Mouse (Mus musculus) cerebellum, adult 18-20 months (tissue): ENCODE measurements around the gene Pmf1.

ENCODE experiments used
- DNase-seq, 2 experiments: peaks; one replicate each; pipeline ENCODE4 v3.0.0; 2021

The Pmf1 gene

DNA sequence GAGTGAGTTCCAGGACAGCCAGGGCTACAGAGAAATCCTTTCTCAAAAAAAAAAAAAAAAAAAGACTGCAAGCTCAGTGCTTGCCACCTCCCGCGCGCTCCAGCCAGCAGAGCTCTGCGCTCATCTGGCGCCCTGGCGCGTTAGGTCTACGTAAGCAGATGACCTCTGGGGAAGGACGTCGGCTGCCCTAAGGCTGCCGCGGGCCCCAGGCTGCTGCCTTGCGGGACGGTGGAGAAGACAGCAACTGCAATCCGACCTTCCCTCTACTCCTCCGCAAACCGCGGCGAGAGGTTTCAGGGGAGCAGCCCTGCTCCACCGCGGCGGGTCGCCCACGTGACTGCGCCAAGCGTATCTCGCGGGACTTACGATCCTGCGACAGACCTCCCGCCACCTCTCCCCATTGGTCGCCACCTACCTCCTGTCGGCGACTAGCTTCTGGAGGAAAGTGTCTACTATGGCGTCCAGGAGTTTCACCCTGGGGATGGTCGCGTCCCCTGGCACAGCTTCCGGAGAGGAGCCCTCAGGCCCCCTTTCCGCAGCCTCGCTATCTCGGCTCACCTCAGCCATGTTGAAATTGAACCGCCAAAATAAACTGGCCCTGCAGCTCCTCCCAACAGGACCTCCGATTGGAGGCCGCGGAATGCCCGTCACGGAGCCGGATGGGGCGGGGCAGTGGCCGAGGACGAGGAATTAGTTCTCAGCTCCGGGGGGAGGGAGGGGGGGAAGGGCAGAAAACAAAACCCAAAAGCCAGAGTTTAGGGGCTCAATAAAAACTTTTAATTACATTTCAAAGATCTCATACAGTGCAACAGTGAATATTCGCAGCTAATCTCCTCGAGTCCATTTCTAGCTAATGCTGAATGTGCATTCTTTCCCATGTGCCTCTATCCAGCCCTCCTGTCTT is at the start of gene Pmf1:
TSS of gene Pmf1 (minus strand) at position 591 of the 904 bp plus-strand sequence.
- DNase-seq, result peak; percentile 85 to 94

- peak in 1 of 2 experiments; percentile 13 for DNase-seq
Observed at GRCm38 (mm10) chr3:88458778-88459219, 48.7 kb upstream of the Pmf1 start.

GRCm38 (mm10) chr3:88456746-88457532 is 46.8 kb upstream of the Pmf1 start:
- DNase-seq, result peak in 1 of 2 experiments; percentile 24

DNA sequence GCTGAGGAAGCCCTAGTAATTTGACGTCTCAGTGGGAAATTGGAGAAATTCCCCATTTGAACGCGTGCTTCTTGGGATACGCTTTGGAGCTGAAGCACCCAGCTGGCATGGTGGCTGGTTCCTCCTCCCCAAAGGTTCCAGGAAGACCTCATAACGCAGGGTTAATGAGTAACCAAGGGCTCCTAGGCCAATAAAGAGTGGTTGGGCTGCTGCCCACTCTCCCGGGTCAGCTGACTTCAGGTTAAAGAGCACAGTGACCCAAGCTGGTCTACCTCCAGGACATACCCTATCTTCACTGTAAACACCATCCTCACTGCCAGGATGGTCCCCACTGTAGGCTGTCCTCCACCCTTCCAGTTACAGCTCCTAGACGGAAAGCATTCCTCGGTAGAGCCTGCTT is 46.2 kb upstream of the Pmf1 start:
- DNase-seq, result no peak

- no peak for DNase-seq
Observed at GRCm38 (mm10) chr3:88455588-88456264, 45.6 kb upstream of the Pmf1 start.

GRCm38 (mm10) chr3:88454762-88455587 is 44.8 kb upstream of the Pmf1 start:
- DNase-seq, result no peak

GRCm38 (mm10) chr3:88453986-88454385 is 43.9 kb upstream of the Pmf1 start:
- no peak for DNase-seq

GRCm38 (mm10) chr3:88453369-88453768 is 43.2 kb upstream of the Pmf1 start:
- no peak for DNase-seq

GRCm38 (mm10) chr3:88452716-88453115 is 42.6 kb upstream of the Pmf1 start:
- DNase-seq, result peak; percentile 36 to 37

DNA sequence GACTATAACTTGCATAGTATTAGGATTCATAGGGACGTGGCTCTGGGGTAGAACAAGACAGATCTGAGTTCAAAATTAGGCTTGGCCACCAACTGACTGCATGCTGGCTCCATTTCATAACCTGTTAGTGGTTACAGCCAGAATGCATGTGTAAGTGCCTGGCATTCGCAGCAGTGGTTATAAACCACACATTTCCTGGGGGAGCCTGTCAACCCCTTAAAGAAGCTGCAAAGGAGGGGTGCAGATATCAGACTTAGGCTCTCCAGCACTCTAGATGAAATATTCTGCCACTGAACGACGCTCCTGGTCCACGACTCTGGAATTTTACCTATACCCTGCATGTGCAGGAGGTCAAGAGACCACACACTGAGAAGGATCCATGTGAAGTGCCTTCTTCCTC is 42.1 kb upstream of the Pmf1 start:
- DNase-seq, result no peak

DNA sequence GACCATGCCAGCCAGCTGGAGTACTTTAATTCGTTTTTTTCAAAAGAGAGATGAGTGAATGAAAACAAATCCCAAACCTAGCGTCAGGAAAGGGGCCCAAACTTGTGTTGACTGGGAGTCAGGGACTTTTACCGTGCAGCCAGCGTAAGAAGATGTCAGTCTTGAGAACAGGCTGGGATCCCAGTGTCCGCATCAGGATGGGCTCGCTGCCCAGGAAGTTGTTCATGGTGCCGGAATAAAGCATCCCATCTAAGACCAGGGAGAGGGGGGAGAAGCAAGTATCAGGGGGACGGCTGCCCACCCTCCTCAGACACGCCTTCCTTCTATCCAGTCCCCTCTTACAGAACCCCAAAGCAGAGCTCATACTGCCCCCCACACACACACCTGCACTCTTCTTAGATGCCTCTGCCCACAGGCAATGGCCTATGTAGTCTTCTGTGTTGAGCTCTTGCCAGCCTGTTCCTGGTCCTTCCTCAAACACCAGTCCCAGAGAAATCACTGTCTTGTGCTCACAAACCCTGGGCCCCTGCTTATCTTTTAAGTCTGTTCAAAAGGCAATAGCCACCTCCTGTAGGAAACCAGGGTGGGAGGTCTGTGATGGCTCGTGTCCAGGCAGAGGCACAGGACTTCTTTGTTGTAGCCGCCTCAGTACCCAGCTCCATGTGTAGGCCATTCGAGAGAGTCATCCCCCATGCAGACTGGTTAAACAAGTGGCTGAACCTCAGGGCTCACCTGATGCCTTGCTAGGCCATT is 40.4 kb upstream of the Pmf1 start:
- DNase-seq, result no peak

DNA sequence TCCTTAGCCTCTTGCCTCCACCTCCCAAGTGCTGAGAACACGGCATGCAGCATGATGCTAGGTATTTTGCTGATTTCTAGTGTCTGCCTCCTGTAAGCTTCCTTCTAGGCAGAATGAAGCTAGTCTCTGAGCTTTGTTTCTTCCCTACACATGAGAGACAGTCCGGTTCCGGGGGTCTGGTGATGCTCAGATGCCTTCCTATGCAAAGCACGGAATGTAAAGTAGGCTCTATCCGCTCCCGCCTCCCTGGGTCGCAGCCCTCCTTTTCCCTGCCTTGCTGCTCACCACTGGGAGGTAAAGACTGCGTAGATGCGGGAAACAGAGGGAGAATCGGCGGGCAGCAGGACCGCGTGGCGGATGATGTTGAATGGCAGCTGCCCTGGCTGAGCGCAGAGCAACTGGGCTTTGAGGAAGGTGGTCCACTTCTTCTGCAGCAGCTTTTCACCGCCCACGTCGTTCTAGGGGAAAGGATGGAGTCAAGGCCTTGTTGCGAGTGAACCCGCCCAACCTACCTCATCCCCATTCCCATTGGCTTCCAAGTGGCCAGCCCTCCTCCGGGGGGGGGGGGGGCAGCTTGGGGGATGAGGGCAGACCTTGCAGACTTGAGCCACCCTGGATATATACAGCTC is 39.4 kb upstream of the Pmf1 start:
- peak; percentile 73 to 74 for DNase-seq

GRCm38 (mm10) chr3:88448443-88448842 is 38.3 kb upstream of the Pmf1 start:
- DNase-seq, result no peak

GRCm38 (mm10) chr3:88447676-88448183 is 37.6 kb upstream of the Pmf1 start:
- DNase-seq, result no peak

DNA sequence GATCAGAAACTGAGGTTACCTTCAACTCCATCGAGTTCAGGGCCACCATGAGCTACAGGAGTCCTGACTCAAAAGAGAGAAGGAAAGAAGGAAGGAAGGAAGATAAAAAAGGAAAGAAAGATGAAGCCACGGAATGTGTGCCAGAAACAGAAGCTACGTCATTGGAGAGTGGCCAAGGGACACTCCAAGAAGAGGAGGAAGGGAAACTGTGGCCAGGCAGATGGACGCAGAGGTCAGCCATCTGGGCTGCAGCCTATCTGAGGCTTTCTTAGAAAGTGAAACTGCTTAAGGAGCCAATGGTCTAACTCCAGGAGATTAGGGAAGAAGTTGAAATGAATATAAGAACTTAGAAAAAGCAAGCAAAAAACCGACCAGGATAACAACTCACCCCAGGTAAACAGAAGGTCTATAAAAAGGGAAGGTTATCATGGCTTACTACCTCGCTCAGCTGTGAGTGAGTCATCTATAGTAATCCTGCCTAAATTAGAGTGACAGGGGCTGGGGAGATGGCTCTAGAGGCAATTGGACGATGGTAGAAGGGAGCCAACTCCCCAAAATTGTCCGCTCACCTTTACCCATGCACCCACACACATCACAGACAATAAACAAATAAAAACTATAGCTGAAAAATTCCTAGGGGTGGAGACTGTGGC is 36.5 kb upstream of the Pmf1 start:
- DNase-seq, result no peak

GRCm38 (mm10) chr3:88442888-88443287 is 32.8 kb upstream of the Pmf1 start:
- DNase-seq, result no peak

DNA sequence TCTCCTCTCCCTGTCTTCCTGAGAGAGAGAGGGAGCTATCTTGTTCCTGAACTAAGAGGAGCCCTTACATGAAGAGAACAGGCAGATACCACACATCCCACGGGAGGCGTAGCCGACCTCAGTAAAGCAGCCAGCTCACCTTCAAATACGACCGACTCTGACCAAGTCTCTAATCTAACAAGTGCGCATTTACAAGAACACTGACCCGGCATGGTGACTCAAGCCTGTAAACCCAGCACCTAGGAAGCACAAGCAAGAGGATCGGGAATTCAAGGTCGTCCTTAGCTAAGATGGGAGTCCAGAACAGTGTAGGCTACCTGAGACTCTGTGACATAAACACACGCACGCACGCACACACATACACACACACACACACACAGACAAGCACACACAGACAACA is 32.4 kb upstream of the Pmf1 start:
- DNase-seq, result no peak

- DNase-seq, result peak in 1 of 2 experiments; percentile 28
Observed at GRCm38 (mm10) chr3:88440500-88441381, 30.6 kb upstream of the Pmf1 start.

GRCm38 (mm10) chr3:88439582-88439981 is 29.5 kb upstream of the Pmf1 start:
- no peak for DNase-seq
